Mouse (Mus musculus) granulocyte monocyte progenitor cell, adult 5-6 weeks (primary cell): Measurements from ENCODE around the gene Abca5. TPM values are rescaled to one million over a fixed set of nuclear protein-coding genes. Genes with fewer than 3 reads are reported as not detected.

Experiments
- ATAC-seq: replicated peaks from 2 replicates; pipeline ENCODE4 v1.8.0; 2016; ENCODE audit warnings: mild to moderate bottlenecking, moderate TSS enrichment, inconsistent platforms; ENCODE audit not compliant: poor library complexity, severe bottlenecking
- total RNA-seq, 2 experiments: library from RNA; stranded (forward) in 1 of 2; stranded (reverse) in 1 of 2; fragments of 200-712, 200-1000 nt in 1 of 2; fragments of >200 nt in 1 of 2; fragmentation: Nextera tagmentation in 1 of 2; gene quantifications; 2 replicates each; pipeline ENCODE4 v1.2.3; 2014 to 2017

Gene Abca5
- total RNA-seq, 2 experiments from 2014 or later, result 0.41 TPM; not detected in 1

DNA sequence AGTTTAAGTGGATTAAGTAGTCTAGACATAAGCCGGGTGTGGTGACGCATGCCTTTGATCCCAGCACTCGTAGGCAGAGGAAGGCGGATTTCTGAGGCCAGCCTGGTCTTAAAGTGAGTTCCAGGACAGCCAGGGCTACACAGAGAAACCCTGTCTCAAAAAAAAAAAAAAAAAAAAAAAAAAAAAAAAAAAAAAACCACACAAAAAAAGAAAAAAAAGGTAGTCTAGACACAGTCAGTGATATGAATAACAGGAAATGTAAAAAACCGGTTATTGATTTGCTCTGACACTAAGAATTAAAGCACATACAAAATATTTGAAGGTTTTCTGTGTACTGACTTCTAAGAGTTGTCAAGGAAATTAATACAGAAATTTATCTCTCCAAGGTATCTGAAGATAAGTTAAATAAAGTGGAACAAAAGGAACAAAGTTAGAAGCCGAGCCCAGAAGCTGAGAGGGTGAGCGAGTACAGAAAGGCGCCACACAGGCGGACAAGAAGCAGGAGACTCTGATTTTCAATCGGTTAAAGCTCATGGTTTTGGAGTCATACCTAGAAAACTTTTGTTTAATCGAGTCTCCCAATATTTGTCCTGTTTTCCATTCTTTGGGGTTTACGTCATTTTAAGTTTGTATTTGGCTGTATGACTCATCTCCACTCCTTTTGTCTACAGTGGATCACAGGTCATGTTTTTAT is 30.9 kb downstream of the Abca5 start:
- no peak for ATAC-seq

GRCm38 (mm10) chr11:110303411-110303810 is 34.1 kb downstream of the Abca5 start:
- ATAC-seq, result no peak

GRCm38 (mm10) chr11:110297917-110298533 is 39.5 kb downstream of the Abca5 start:
- ATAC-seq, result no peak

- ATAC-seq, result no peak
Observed at GRCm38 (mm10) chr11:110290586-110290985, 46.9 kb downstream of the Abca5 start.

- ATAC-seq, result no peak
Observed at GRCm38 (mm10) chr11:110288423-110288822, 49.1 kb downstream of the Abca5 start.

- ATAC-seq, result no peak
Observed at GRCm38 (mm10) chr11:110287694-110288093, 49.8 kb downstream of the Abca5 start.

GRCm38 (mm10) chr11:110286331-110286730 is 51.2 kb downstream of the Abca5 start:
- no peak for ATAC-seq

DNA sequence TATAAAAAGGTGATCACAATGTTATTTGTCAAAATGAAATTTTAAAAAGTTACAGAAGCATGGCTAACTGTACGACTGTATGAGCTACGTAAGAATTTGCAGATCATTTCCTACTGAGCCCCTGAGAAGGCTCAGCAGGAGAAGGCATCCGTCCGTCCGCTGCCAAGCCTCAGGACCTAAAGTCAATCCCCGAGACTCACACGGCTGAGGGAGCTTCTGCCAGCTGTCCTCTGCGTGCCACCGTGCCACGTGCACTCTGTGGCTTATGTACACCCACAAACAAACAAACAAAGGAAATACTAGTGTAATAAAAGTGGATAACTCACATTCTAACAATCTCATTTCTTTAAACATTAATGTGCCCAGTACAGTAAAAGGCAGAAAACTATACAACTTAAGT is 52.7 kb downstream of the Abca5 start:
- no peak for ATAC-seq

DNA sequence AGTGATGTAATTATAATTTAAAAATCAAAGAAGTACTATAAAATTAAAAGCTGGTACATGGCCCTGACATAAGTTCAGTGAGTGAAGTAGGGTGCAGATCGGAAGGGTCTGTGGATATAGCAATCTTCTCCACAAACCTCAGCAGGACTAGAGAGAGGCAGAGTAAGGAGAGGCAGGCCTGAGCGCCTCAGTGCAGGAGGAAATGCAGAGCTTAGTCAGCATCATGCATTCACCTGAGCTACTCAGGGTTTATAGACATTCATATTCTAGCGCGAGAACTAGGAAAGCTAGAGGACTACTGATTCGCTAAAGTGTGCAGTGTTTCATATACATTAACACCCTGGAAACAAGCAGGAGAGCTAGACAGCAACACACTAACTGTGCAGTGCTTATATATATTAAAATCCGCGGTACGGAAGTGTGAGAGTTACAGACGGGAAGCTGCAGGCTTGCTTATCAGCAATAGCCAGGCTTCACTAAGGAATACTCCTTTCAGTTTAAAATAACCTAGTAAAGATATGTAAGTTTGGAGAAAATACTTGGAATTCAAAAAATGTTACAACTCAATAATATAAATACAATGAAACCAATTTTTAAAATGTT is 53.2 kb downstream of the Abca5 start:
- ATAC-seq, result no peak

DNA sequence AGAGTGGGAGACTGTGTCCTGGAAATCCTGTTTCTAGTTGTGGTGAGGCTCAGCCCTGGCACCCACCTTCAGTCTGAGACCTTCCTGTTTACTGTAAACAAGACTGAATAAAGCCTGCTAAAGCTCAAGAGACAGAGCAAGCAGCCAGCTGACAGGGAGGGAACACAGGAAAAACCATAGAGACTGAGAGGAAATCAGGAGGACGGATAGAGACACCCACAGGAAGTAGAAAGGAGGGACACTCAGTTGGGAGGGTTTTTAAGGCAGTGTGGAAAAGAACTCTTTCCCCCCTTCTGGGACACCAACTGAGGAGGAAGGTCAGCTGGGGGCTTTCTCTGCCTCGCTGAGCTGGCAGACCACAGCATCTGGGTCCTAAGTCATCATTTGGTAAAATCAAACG is 62.7 kb downstream of the Abca5 start:
- no peak for ATAC-seq

GRCm38 (mm10) chr11:110271745-110272144 is 65.8 kb downstream of the Abca5 start:
- peak; percentile 85 for ATAC-seq

GRCm38 (mm10) chr11:110268244-110268844 is 69.2 kb downstream of the Abca5 start:
- ATAC-seq, result peak; percentile 98

DNA sequence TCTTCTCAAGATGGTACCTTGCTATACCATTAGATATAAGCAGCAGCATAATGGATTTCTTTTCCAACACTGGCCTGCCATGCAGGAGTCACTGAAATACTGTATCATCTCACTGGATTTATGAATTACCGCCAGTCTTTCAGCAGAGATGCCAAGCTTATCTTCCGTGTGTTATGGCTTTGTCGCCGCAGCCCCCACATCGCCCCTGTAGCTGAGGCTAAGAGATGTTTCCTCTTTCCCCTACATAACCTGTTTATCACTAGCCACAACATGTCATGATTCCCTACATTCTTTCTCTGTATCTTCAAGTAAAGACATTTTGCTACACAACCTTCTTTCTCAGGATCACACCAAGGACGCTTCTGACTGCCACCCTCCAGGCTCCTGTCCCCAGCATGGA is 70.3 kb downstream of the Abca5 start:
- no peak for ATAC-seq

- ATAC-seq, result no peak
Observed at GRCm38 (mm10) chr11:110266757-110267156, 70.8 kb downstream of the Abca5 start.

DNA sequence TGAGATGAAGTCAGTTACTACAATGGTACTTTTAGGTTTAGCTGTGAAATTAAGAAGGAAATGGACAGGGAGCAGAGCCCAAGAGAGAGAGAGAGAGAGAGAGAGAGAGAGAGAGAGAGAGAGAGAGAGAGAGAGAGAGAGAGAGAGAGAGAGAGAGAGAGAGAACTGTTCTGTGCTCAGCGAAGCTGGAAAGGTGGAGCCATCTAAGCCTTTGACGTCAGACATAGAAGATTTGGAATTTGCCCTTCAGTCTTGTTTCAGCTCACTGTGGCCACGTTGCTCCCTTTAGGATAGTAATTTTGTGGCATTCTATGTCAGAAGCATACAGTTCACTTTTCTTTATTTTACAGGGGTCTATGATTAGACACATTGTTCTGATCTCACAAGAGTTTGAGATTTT is 75.6 kb downstream of the Abca5 start:
- no peak for ATAC-seq

DNA sequence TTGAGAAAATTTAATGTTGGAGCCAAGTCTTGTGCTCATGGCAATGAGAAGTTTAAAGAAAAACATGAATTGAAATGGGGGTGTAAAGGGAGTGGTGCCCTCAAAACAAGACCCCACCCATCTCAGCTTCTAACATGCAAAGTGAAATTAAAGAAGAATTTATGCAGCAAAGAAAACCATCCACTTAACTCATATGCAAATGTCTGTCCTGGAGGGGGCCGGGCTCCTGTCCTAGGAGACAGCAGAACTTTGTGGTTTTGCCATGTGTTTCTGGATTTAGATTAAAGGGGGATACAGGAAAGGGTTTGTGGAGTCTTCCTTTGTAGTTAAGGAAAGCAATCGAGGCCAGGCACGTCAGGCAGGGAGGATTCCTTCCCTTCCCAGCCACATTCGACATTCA is 79.6 kb downstream of the Abca5 start:
- ATAC-seq, result no peak

GRCm38 (mm10) chr11:110257061-110257460 is 80.5 kb downstream of the Abca5 start:
- ATAC-seq, result no peak

GRCm38 (mm10) chr11:110252256-110252655 is 85.3 kb downstream of the Abca5 start:
- ATAC-seq, result no peak

DNA sequence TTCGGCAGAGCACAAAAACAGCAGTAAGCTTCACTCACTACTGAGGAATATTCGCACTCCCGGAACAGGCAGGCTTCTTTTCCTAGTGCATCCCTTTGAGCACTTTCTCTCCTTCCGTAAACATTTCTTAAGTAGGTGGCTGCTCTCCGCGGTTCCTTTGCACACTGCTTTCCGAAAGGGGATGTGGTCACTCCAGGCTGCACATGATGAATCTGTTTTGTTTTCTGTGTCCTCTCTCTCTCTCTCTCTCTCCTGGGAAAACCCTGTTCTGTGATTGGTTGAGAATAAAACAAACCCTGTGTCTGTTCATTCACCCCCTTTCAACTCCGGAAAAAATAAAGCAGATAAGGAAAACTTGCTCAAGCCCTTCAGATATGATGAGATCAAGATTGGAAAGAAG is 86.0 kb downstream of the Abca5 start, which contains the start of gene Abca6:
TSS of gene Abca6 (minus strand) at position 243 of the 400 bp plus-strand sequence.
- peak; percentile 94 for ATAC-seq

DNA sequence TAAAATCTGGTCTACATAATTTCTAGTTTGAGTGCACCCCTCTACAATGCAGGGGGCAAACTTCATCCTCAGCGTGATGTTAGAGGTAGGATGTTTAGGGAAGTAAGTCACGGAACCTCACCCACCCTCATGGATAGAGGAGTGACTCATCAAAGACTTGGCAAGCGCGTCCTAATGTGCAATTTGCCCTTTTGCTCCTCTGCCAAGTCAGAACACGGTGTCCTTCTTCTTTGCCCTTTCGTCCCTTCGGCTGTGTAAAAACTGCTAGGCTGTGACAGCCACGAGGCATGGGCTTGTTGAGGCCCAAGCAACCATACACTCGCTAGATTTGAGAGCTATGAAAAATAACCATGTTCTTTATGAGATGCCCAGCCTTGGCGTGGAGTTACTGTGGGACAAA is 92.8 kb downstream of the Abca5 start:
- ATAC-seq, result peak; percentile 66

GRCm38 (mm10) chr11:110237466-110237865 is 100.0 kb downstream of the Abca5 start:
- ATAC-seq, result no peak
